Mouse (Mus musculus) neural tube, embryonic 12.5 days (tissue): ENCODE results near the gene Vezf1. TPM values are rescaled to one million over a fixed set of nuclear protein-coding genes. Genes with fewer than 3 reads are reported as not detected.

Experiments
- ATAC-seq: fragments of 200-750 bp; cut with Nextera tagmentation; 2 replicates; pipeline ENCODE4 v1.8.0; 2017; ENCODE audit warnings: low read depth, mild to moderate bottlenecking, moderate TSS enrichment, moderate library complexity; ENCODE audit not compliant: low FRiP score
- H3K27ac ChIP-seq: fragments of 300-500 bp; sonication (generic); 2 replicates; pipeline ENCODE4 v1.5.1; 2016
- H3K27me3 ChIP-seq: fragments of 300-500 bp; sonication (generic); replicated peaks from 2 replicates; pipeline ENCODE4 v1.6.1; 2016; ENCODE audit warnings: mild to moderate bottlenecking
- H3K36me3 ChIP-seq: fragments of 300-500 bp; sonication (generic); 2 replicates; pipeline ENCODE4 v1.6.1; 2016; ENCODE audit warnings: mild to moderate bottlenecking
- H3K4me1 ChIP-seq: fragments of 300-500 bp; sonication (generic); 2 replicates; pipeline ENCODE4 v1.6.1; 2016
- H3K4me2 ChIP-seq: fragments of 300-500 bp; sonication (generic); replicated peaks from 2 replicates; pipeline ENCODE4 v1.6.1; 2016; ENCODE audit warnings: mild to moderate bottlenecking
- H3K4me3 ChIP-seq: fragments of 300-500 bp; sonication (generic); 2 replicates; pipeline ENCODE4 v1.5.1; 2016
- H3K9ac ChIP-seq: fragments of 300-500 bp; sonication (generic); 2 replicates; pipeline ENCODE4 v1.6.1; 2016; ENCODE audit warnings: mild to moderate bottlenecking
- H3K9me3 ChIP-seq: fragments of 300-500 bp; sonication (generic); 2 replicates; pipeline ENCODE4 v1.6.1; 2016; ENCODE audit warnings: mild to moderate bottlenecking
- WGBS: fragments of 180-500 bp; shearing (Covaris S2); methylation state at CpG from one replicate; pipeline ENCODE4 v1.1.7; 2016; 5-methylcytosine and 5-hydroxymethylcytosine counted together
- polyA plus RNA-seq: library from polyadenylated mRNA; unstranded; fragments of >200 nt; fragmentation: Nextera tagmentation; extraction: Ambion mirVana; gene quantifications from 2 replicates; pipeline ENCODE4 v1.2.1, GENCODE M21; 2016

Vezf1 gene
- polyA plus RNA-seq = 73.9 and 84.7 TPM in 2 replicates

DNA sequence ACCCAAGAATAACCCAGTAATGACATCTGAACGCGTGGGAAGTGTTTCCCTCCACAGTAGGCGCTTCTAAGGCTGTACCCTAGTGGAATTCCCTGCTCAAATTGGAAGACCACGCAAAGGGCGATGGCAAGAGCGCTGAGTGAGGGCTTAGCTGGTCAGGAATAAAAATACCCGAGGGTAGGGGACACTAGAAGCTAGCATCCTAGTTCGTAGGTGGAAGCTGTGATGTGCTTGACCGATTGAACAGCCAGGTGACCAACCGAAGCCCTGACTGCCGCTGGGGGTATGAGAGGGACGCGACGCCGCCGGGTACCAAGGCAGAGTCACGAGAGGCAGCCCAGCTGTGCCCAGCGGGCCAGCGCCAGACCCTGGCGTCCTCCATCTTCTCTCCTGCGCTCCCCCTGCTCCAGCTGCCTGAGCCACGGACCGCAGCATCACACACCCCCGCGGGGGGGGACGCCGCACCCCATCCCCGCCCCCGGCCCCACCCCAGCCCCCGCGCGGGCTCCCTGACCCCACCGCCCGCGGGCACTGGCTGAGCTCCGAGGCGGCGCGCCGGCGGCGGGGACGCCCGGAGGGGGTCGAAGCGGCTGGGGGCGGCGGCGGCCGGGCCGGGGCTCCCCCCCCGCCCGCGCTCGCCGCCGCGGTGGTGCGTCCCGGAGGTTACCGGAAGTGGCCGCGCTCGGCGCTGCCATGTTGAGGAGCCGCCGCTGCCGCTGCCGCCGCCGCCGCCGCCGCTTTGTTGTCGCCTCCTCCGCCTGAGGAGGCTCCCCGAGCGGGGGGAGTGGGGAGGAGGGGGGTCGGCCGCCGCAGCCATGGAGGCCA lies at the start of gene Vezf1:
Vezf1 (plus strand) TSS at position 694 of the 825 bp plus-strand sequence.
- Histone ChIP-seq H3K9me3 (no peaks in the 10 kb centered on the region), H3K4me1 (peaks cover 34% of the 10 kb centered on the region), H3K9ac (peak within 1 kb of the TSS; percentile 99), H3K4me2 (peak within 1 kb of the TSS; percentile 74), H3K27ac (peak within 1 kb of the TSS; percentile 99), H3K4me3 (peak within 1 kb of the TSS; percentile 99), H3K36me3 (no peaks in the 10 kb centered on the region), H3K27me3 (no peaks in the 10 kb centered on the region)
- ATAC-seq = peak; percentile 93
- WGBS = 1% methylated on average over 56 of the region's 81 CpGs

GRCm38 (mm10) chr11:88023933-88024332 lies 44.1 kb upstream of the Vezf1 start:
- H3K27me3 ChIP-seq = no peaks in the 10 kb centered on the region
- 92% methylated on average over 2 of the region's 2 CpGs for WGBS
- no peaks in the 10 kb centered on the region for H3K36me3 ChIP-seq
- no peak overlapping the region for H3K4me3 ChIP-seq
- H3K4me2 ChIP-seq = no peak overlapping the region
- peaks cover 15% of the 10 kb centered on the region; the same call in 1 of the 2 replicates for H3K4me1 ChIP-seq
- ATAC-seq = no peak
- no peaks in the 10 kb centered on the region for H3K9me3 ChIP-seq
- no peak overlapping the region for H3K9ac ChIP-seq
- no peak overlapping the region for H3K27ac ChIP-seq

- H3K9me3 ChIP-seq = no peaks in the 10 kb centered on the region
- H3K4me1 ChIP-seq = peaks cover 15% of the 10 kb centered on the region; the same call in 1 of the 2 replicates
- H3K27ac ChIP-seq = no peak overlapping the region
- H3K9ac ChIP-seq = no peak overlapping the region
- ATAC-seq = no peak
- H3K4me3 ChIP-seq = no peak overlapping the region
- WGBS = 53% methylated on average over 9 of the region's 9 CpGs
- H3K27me3 ChIP-seq = no peaks in the 10 kb centered on the region
- no peaks in the 10 kb centered on the region for H3K36me3 ChIP-seq
- no peak overlapping the region for H3K4me2 ChIP-seq
These were observed 40.6 kb upstream of the Vezf1 start for GRCm38 (mm10) chr11:88027391-88028035.

DNA sequence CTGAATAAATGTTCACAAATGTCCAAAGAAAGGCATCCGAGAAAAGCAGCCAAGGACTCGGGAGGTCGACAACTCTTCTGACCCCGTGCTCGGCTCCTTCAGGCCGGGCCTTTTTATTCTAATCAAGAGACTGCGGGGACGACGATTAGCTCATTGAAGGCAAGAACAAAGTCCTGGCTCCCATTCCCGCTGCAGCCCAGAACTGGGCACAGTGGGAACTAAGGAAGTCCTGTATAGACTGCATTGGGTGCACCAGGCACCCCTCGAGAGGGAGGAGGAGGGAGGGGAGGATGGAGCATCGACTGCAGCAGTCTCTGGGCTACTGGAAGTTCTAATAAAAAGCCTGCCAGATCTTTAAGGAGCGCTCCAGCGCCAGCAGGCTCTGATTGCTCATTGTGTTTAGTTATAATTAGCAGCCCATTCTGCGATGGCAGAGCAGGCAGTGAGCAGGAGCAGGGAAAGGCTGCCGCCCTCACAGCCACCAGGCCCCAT lies 39.8 kb upstream of the Vezf1 start:
- ATAC-seq = no peak
- no peak overlapping the region for H3K4me3 ChIP-seq
- no peaks in the 10 kb centered on the region for H3K27me3 ChIP-seq
- H3K27ac ChIP-seq = no peak overlapping the region
- peaks cover 15% of the 10 kb centered on the region; the same call in 1 of the 2 replicates for H3K4me1 ChIP-seq
- no peak overlapping the region for H3K9ac ChIP-seq
- no peaks in the 10 kb centered on the region for H3K36me3 ChIP-seq
- no peak overlapping the region for H3K4me2 ChIP-seq
- WGBS = 6% methylated on average over 16 of the region's 16 CpGs
- no peaks in the 10 kb centered on the region for H3K9me3 ChIP-seq

DNA sequence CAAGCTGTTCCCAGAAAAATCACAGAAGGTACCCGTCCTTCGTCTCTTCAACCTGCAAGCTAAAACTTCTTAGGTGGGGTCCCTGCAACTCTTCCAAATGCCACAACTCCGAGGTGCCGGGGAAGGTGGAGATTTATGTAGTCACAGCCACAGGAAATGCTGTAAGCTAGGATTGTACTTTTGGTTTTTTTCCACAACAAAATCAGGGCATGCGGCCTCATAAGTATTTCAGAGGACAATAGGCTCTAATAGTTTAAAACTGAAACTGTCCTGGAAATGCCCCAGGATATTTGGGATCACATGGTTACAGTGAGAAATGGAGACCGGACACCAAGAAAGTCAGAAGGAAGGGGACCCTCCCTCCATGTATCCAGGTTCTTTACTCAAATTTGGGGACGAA lies 37.9 kb upstream of the Vezf1 start:
- 90% methylated on average over 7 of the region's 7 CpGs for WGBS

DNA sequence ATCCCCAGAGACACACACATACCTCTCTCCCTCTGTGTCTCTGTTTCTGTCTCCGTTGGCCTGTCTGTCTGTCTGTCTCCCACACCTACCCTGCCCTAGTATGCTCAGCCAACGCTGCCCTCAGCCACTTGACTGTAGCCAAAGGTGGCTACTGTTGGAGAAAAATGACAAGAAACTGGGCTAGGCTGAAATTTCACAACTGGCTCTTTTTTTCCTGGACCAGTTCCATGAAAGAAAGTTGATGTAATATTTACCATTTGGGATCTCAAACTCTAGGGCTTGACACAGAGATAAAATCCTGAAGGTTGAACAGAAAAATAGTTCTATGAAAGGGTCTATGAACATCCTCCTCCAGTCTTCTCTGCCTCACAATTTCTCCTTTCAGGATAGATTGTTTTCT lies 37.2 kb upstream of the Vezf1 start:
- Histone ChIP-seq H3K9ac (no peak overlapping the region), H3K4me3 (no peak overlapping the region), H3K4me2 (no peak overlapping the region), H3K9me3 (no peaks in the 10 kb centered on the region), H3K4me1 (peaks cover 15% of the 10 kb centered on the region; the same call in 1 of the 2 replicates), H3K27me3 (no peaks in the 10 kb centered on the region), H3K36me3 (no peaks in the 10 kb centered on the region), H3K27ac (no peak overlapping the region)
- 83% methylated on average over 2 of the region's 2 CpGs for WGBS
- ATAC-seq = no peak

More for the DNA sequence above, 37.9 kb upstream of the Vezf1 start:
- no peaks in the 10 kb centered on the region for H3K9me3 ChIP-seq
- no peak overlapping the region for H3K9ac ChIP-seq
- no peaks in the 10 kb centered on the region for H3K36me3 ChIP-seq
- H3K4me1 ChIP-seq = peaks cover 15% of the 10 kb centered on the region; the same call in 1 of the 2 replicates
- no peak for ATAC-seq
- H3K27ac ChIP-seq = no peak overlapping the region
- H3K4me2 ChIP-seq = no peak overlapping the region
- H3K4me3 ChIP-seq = no peak overlapping the region
- no peaks in the 10 kb centered on the region for H3K27me3 ChIP-seq

DNA sequence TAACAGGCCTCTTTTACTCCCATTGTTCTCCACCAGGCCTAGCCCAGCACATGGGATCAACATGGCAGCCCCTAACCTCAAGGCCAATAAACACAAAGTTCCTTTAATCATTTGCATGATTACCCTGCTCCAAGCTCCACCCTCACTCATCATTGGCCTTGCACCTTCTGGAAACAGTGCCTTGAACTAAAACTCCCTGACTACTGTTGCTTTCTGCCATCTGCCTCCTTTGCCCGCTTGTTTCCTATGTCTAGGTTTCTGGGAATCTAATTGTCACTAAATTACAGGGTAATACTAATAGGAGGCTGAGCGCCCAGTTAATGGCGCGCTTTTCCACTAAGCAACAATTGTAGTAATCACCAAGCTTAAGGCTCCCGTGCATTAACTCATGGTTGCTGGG lies 36.3 kb upstream of the Vezf1 start:
- no peak overlapping the region for H3K4me2 ChIP-seq
- no peak overlapping the region for H3K27ac ChIP-seq
- ATAC-seq = no peak
- no peaks in the 10 kb centered on the region for H3K9me3 ChIP-seq
- H3K36me3 ChIP-seq = no peaks in the 10 kb centered on the region
- WGBS = 70% methylated on average over 5 of the region's 5 CpGs
- peaks cover 15% of the 10 kb centered on the region; the same call in 1 of the 2 replicates for H3K4me1 ChIP-seq
- H3K4me3 ChIP-seq = no peak overlapping the region
- H3K27me3 ChIP-seq = no peaks in the 10 kb centered on the region
- H3K9ac ChIP-seq = no peak overlapping the region

- no peaks in the 10 kb centered on the region for H3K27me3 ChIP-seq
- 69% methylated on average over 7 of the region's 7 CpGs for WGBS
- H3K9me3 ChIP-seq = no peaks in the 10 kb centered on the region
These were observed 32.1 kb upstream of the Vezf1 start for GRCm38 (mm10) chr11:88035970-88036369.

DNA sequence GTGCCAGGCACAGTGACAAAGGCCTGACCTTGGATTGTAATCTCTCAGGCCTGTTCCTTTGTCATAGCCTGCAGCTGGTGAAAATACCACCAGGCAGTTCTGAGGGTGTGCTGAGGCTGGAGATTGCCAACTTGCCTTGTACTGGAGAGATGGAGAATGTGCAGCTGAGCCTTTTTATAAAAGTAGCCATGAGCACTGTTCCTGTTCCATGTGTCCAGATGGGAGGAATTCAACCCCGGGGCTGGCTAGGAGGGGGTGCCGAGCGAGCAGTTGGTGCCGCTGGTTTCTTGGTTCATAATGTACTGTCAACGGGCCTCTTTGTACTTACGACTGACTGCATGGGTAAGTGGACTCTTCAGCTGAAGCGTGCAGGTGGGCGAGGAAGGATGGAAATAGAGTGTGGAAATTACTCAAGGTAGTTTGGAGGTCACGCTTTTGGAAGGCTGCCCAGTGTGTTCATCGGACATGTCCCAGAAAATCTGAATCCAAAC lies 31.3 kb upstream of the Vezf1 start:
- Histone ChIP-seq H3K9ac (no peak overlapping the region), H3K4me3 (no peak overlapping the region), H3K27me3 (no peaks in the 10 kb centered on the region), H3K27ac (no peak overlapping the region), H3K4me2 (no peak overlapping the region), H3K36me3 (peaks cover 7% of the 10 kb centered on the region; the same call in 1 of the 2 replicates), H3K4me1 (no peaks in the 10 kb centered on the region), H3K9me3 (no peaks in the 10 kb centered on the region)
- 78% methylated on average over 10 of the region's 10 CpGs for WGBS
- ATAC-seq = no peak

More at GRCm38 (mm10) chr11:88035970-88036369, 32.1 kb upstream of the Vezf1 start:
- no peak overlapping the region for H3K4me3 ChIP-seq
- H3K36me3 ChIP-seq = peaks cover 7% of the 10 kb centered on the region; the same call in 1 of the 2 replicates
- ATAC-seq = no peak
- H3K4me2 ChIP-seq = no peak overlapping the region
- H3K9ac ChIP-seq = no peak overlapping the region
- no peak overlapping the region for H3K27ac ChIP-seq
- no peaks in the 10 kb centered on the region for H3K4me1 ChIP-seq

DNA sequence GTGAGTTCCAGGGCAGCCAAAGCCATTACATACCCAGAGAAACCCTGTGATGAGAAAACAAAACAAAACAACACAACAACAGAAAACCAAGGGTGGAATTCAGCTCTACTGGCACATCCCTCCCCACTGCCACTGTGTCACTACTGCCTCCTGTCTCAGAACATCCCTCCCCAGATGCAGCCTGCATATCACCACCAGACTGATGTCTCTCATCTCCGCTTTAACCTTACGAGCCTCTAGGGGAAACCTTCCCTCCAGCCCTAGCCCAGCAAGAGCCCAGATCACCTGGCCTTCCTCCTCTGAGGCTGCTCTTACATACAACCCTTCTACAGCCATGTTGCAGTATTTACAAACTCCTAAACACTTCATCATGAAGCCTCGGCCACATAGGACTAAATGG lies 30.7 kb upstream of the Vezf1 start:
- Histone ChIP-seq H3K4me2 (no peak overlapping the region), H3K36me3 (peaks cover 7% of the 10 kb centered on the region; the same call in 1 of the 2 replicates), H3K4me1 (no peaks in the 10 kb centered on the region), H3K27me3 (no peaks in the 10 kb centered on the region), H3K9ac (no peak overlapping the region), H3K4me3 (no peak overlapping the region), H3K27ac (no peak overlapping the region), H3K9me3 (no peaks in the 10 kb centered on the region)
- ATAC-seq = no peak
- WGBS = 79% methylated on average over 3 of the region's 3 CpGs

- Histone ChIP-seq H3K4me2 (no peak overlapping the region), H3K9me3 (no peaks in the 10 kb centered on the region), H3K27me3 (no peaks in the 10 kb centered on the region), H3K4me3 (no peak overlapping the region), H3K27ac (no peak overlapping the region), H3K4me1 (no peaks in the 10 kb centered on the region), H3K36me3 (peaks cover 7% of the 10 kb centered on the region; the same call in 1 of the 2 replicates), H3K9ac (no peak overlapping the region)
- no peak for ATAC-seq
- WGBS = 92% methylated on average over 1 of the region's 1 CpGs
These were observed 29.0 kb upstream of the Vezf1 start for GRCm38 (mm10) chr11:88039066-88039465.

DNA sequence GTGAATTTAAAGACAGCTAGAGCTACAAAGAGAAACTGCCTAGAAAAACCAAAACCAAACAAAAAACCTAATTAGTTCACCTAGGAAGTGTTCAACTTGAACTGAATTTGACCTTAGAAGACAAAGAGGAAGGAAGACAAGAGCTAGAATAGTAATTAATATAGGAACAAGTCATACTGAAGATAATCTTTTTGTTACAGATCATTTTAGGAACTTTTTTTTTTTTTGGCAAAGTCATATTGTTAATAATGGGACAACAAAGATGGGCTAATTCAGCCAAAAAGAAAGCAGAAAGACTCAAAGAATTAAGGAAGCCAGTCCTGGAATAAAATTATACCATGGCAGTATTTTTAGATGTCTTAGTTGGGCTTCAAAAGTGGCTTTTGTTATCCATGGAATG lies 23.8 kb upstream of the Vezf1 start:
- Histone ChIP-seq H3K9me3 (no peaks in the 10 kb centered on the region), H3K27ac (no peak overlapping the region), H3K27me3 (no peaks in the 10 kb centered on the region), H3K4me3 (no peak overlapping the region), H3K4me1 (peaks cover 10% of the 10 kb centered on the region), H3K4me2 (no peak overlapping the region), H3K9ac (no peak overlapping the region), H3K36me3 (peaks cover 10% of the 10 kb centered on the region)
- no peak for ATAC-seq
